Mouse (Mus musculus) megakaryocyte progenitor cell, adult 5-6 weeks (primary cell): ENCODE data around the gene Bcar1. TPM values are rescaled to one million over a fixed set of nuclear protein-coding genes. Genes with fewer than 3 reads are reported as not detected.

ENCODE experiments used
- ATAC-seq: replicated peaks from 2 replicates; pipeline ENCODE4 v1.8.0; 2016; ENCODE audit warnings: mild to moderate bottlenecking, moderate TSS enrichment, inconsistent platforms; ENCODE audit not compliant: poor library complexity
- total RNA-seq, 2 experiments: library from RNA; stranded (forward) in 1 of 2; stranded (reverse) in 1 of 2; fragments of 157-497, 149-512 nt in 1 of 2; fragments of 200-1000 nt in 1 of 2; gene quantifications; 2 replicates each; pipeline versions ENCODE4 v1.2.3 to v1.2.4; 2015 to 2017

Bcar1 gene
- total RNA-seq, 2 experiments from 2014 or later = 0.15 TPM; not detected in 1

GRCm38 (mm10) chr8:111690960-111691445, 52.6 kb downstream of the Bcar1 start, which contains the start of gene Ctrb1:
Gene Ctrb1, minus strand, starts transcription at chr8:111691010.
- no peak for ATAC-seq

GRCm38 (mm10) chr8:111686881-111687280, 56.7 kb downstream of the Bcar1 start:
- no peak for ATAC-seq

DNA sequence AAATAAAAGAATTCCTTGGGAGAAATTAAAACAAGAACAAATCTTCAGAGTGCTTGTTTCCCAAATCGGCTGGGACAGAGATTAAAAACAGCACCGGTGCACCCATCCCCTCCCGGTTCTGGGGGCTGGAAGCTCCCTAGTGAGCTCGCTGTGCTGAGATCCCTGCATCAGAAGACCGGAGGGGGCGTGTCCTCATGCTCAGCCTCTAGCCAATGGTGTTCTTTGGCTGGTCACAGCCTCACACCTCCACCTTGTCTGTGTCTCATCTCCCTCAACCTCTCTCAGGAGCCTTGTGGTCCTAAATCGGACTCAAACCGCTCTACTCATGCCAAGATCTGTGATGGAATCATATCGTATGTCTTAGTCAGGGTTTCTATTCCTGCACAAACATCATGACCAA, 61.1 kb downstream of the Bcar1 start:
- no peak for ATAC-seq

GRCm38 (mm10) chr8:111681153-111681552, 62.5 kb downstream of the Bcar1 start:
- no peak for ATAC-seq

- no peak for ATAC-seq
Measured at GRCm38 (mm10) chr8:111680423-111681028, 63.1 kb downstream of the Bcar1 start.

GRCm38 (mm10) chr8:111678848-111679247, 64.8 kb downstream of the Bcar1 start:
- ATAC-seq = no peak

DNA sequence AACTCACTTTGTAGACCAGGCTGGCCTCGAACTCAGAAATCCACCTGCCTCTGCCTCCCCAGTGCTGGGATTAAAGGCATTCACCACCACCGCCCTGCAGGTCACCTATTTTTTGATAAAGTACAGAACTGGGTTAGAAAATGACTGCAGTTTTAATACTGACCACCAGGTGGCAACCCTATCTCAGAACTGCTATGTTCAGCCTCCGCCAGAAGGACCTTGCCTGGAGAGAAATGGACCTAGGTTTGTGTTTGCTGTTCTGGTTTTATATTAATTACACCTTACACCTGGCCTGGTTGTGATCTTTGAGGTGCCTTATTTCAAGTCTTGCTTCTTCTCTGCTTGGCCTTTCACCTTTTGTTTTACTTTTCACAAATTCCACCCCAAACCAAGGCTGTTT, 65.5 kb downstream of the Bcar1 start:
- ATAC-seq = peak; percentile 91

GRCm38 (mm10) chr8:111676237-111676636, 67.4 kb downstream of the Bcar1 start:
- no peak for ATAC-seq

DNA sequence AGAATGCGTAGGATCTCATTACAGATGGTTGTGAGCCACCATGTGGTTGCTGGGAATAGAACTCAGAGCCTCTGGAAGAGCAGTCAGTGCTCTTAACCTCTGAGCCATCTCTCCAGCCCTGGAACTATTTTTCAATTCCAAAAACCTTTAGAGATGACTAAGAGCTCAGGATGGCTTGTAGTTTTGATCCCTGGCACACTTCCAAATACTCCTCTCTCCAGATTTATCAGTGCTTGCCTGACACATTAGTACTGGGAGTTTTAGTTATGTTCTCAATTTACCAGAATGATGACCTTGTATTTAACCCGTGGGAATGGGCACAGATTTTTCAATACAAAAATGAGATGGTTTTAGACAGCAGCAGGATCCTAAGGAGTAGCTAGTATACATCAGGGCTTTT, 76.9 kb downstream of the Bcar1 start:
- no peak for ATAC-seq

DNA sequence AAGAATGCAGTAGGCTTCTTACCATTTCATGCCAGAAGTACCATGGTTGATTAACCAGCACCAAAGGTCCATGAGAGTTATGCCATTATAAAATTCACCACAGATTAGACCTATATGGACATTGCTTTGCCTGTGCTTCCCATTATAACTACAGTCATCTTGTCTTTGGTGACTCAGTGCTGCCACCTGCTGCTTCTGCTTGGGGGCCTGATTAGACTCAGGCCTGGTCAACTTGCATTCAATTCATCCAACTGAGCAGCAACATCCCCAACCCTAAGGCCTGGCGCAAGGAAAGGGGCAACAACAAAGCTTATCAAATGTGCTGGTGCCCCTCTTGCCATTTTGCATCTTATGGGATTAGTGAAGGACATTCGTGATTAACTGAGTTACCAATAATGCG, 81.1 kb downstream of the Bcar1 start:
- peak; percentile 95 for ATAC-seq

Other genes with a start within 250 kb of the Bcar1 start
- gene Wdr59, start 221.7 kb downstream of the Bcar1 start, total RNA-seq (2015) = 4.5 and 6.8 TPM in 2 replicates
- 5.7 and 6.3 TPM in 2 replicates for gene Wdr59, start 221.7 kb downstream of the Bcar1 start, total RNA-seq (2017)
- gene Znrf1, start 207.7 kb downstream of the Bcar1 start, total RNA-seq (2015) = 71.1 and 76.6 TPM in 2 replicates
- 57.9 and 66.1 TPM in 2 replicates for gene Znrf1, start 207.7 kb downstream of the Bcar1 start, total RNA-seq (2017)
- gene Ldhd, start 113.4 kb downstream of the Bcar1 start, total RNA-seq (2015) = 0.10 and 0.15 TPM in 2 replicates
- 0.14 TPM in 1 of 2 replicates, not detected in the other for gene Ldhd, start 113.4 kb downstream of the Bcar1 start, total RNA-seq (2017)
- gene Zfp1, start 100.4 kb downstream of the Bcar1 start, total RNA-seq (2015) = 14.7 and 16.9 TPM in 2 replicates
- 11.2 and 19.2 TPM in 2 replicates for gene Zfp1, start 100.4 kb downstream of the Bcar1 start, total RNA-seq (2017)
- not detected in 2 replicates for gene Ctrb1, start 52.8 kb downstream of the Bcar1 start, total RNA-seq (2015)
- not detected in 2 replicates for gene Ctrb1, start 52.8 kb downstream of the Bcar1 start, total RNA-seq (2017)
- gene Cfdp1, start 110.5 kb upstream of the Bcar1 start, total RNA-seq (2015) = 147 and 168 TPM in 2 replicates
- 176 and 251 TPM in 2 replicates for gene Cfdp1, start 110.5 kb upstream of the Bcar1 start, total RNA-seq (2017)
- 1.8 and 3.8 TPM in 2 replicates for gene Tmem170, start 132.9 kb upstream of the Bcar1 start, total RNA-seq (2015)
- gene Tmem170, start 132.9 kb upstream of the Bcar1 start, total RNA-seq (2017) = 0.78 and 0.87 TPM in 2 replicates
- gene Chst5, start 166.6 kb upstream of the Bcar1 start, total RNA-seq (2015) = not detected in 2 replicates
- gene Chst5, start 166.6 kb upstream of the Bcar1 start, total RNA-seq (2017) = not detected in 2 replicates
- 0.37 and 0.91 TPM in 2 replicates for gene Tmem231, start 190.1 kb upstream of the Bcar1 start, total RNA-seq (2015)
- gene Tmem231, start 190.1 kb upstream of the Bcar1 start, total RNA-seq (2017) = 0.68 and 0.79 TPM in 2 replicates
- gene Gabarapl2, start 196.9 kb upstream of the Bcar1 start, total RNA-seq (2015) = 42.9 and 52.3 TPM in 2 replicates
- gene Gabarapl2, start 196.9 kb upstream of the Bcar1 start, total RNA-seq (2017) = 28.1 and 28.3 TPM in 2 replicates
- 3.0 and 6.1 TPM in 2 replicates for gene Adat1, start 248.5 kb upstream of the Bcar1 start, total RNA-seq (2015)
- gene Adat1, start 248.5 kb upstream of the Bcar1 start, total RNA-seq (2017) = 5.3 and 8.6 TPM in 2 replicates